Mouse (Mus musculus) E14TG2a.4 (cell line): ENCODE measurements around the gene Olfr780.

ENCODE experiments used
- CTCF ChIP-seq: conservative IDR thresholded peaks from 2 replicates; pipeline ENCODE4 v1.5.1; 2014; ENCODE audit warnings: low read length
- NANOG ChIP-seq: IDR thresholded peaks from 2 replicates; pipeline ENCODE4 v1.6.1; 2014; ENCODE audit warnings: borderline replicate concordance, low read length, mixed read lengths
- POU5F1 ChIP-seq: IDR thresholded peaks from 2 replicates; pipeline ENCODE4 v1.6.1; 2014; ENCODE audit warnings: low read length, borderline replicate concordance

DNA sequence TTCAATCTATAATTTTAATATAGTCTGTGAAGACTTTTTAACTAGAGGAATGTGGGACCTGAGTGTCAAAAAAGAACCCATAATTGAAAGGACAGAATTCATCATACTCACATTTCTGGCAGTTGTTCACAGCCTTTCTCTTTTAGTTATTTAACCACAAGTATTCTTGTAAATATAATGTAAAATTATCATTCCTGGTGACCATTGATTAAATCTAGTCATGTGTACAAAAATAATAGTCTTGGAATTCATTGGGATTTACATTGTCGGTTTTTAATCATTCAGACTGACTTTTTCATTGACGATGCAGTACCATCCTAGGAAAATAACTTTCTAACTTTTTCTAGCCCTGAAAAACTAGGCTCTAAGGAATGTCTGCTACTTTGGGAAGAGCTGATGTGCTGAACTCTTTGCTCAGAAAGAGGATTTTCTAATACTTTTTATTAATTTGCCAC lies 46.8 kb upstream of the Olfr780 start, which contains the start of gene Olfr777:
- no peak for TF ChIP-seq CTCF
- no peak for TF ChIP-seq POU5F1
- no peak for TF ChIP-seq NANOG
